Mouse (Mus musculus): ENCODE data around the gene Gmds.

GRCm38 (mm10) chr13:31877061-31877460 is 461.5 kb downstream of the Gmds start:
- no peak for TF ChIP-seq CTCF (IDR thresholded peaks at IDR 0.05; ENCODE audit: extremely low read depth, insufficient read length, insufficient replicate concordance, low read depth, low read length)
- TF ChIP-seq POLR2A (IDR thresholded peaks at IDR 0.05; ENCODE audit: low read depth, low read length) = no peak
